Mouse (Mus musculus) kidney, postnatal 36 days (tissue): ENCODE measurements around the gene Tnnt3.

Source experiments
- DNase-seq, 2 experiments: peaks; one replicate each; pipeline ENCODE4 v3.0.0; 2021 to 2022; ENCODE audit warnings: mixed read lengths in 2 of 2

Tnnt3 gene

DNA sequence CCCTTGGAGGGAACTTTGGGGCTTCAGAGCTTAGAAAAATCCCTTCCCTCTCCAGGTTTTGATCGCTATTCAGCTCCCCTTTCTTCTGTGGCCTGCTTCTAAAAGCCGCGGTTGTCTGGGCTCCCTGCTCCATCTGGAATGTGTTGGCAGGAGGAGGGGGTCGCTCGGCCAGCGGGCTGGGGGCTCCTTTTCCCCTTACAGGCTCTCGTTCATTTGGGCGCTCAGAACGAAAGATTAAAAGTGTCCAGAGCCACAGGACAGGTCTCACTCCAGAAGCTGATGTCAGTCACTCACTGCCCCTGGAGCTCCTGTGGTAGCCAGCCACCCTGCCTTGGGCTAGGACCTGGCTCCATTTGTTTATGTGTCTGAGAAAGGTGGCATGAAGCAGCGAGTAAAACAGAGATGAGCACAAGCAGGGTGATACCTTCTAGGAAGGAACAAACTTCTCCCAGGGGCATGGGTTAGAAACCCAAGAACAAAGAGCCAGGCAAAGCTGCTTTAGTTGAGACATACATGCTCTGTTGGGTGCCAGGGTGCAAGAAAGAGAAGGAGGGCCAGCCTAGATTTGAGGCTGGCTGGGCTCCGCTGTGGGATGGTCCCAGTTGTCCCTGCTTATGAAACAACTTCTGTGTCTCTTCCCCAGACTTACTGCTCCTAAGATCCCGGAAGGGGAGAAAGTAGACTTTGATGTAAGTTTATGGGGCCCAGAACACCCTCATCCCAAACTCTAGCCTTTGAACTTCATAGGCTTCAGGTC, 11.6 kb downstream of the Tnnt3 start:
- DNase-seq = no peak

DNA sequence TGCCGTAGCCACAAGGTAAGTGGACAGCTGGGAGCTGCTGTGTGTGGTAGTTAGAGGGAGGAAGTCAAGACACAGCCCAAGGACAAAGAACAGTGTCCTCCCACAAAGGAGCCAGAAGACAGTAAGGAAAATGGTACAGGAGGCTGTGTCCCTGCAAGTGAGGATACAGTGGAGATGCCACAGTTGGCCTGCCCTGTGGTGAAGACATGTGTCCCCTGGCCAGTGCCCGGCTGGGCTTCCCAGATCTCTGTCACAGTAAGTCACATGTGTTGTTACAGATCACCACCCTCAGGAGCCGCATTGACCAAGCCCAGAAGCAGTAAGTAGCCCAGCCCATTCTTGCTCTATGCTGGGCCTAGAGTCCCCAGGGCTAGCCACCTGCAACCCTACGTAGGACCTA, 15.4 kb downstream of the Tnnt3 start:
- DNase-seq = no peak

DNA sequence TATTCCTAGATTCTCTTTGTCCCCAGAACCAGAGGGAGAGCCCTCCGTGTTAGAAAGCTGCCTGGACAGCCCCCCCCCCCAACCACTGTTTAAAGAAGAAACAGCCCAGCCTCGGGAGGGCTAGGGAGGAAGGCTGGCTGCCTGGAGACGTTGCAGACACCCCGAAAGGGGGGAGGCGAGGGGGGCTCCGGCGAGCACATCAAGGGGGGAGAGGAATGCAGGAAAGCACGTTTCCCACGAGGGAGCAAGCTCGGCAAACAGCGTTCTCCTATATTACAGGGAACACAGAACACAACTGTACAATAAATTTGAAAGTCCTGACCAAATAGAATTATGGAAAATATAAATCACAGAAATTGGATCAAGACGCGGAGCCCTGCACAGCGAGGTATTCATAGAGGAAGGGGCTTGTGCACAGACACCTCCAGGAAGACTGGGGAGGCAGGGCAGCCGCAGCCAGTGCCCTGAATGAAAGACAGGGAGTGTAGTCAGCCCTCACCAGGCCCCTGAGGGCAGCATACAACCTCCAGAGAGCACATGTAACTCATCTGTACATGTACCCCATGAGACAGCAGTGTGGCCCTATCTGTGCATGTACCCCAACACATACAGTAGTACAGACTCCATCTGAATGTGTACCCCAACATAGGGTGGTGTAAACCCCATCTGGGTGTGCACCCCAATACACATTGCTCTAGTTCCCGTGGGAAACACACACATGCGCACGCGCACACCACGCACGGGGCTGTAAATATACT, 17.8 kb downstream of the Tnnt3 start:
- no peak for DNase-seq

- DNase-seq = no peak
Observed at GRCm38 (mm10) chr7:142517531-142517930, 18.9 kb downstream of the Tnnt3 start.

GRCm38 (mm10) chr7:142520331-142520730, 21.7 kb downstream of the Tnnt3 start:
- no peak for DNase-seq

DNA sequence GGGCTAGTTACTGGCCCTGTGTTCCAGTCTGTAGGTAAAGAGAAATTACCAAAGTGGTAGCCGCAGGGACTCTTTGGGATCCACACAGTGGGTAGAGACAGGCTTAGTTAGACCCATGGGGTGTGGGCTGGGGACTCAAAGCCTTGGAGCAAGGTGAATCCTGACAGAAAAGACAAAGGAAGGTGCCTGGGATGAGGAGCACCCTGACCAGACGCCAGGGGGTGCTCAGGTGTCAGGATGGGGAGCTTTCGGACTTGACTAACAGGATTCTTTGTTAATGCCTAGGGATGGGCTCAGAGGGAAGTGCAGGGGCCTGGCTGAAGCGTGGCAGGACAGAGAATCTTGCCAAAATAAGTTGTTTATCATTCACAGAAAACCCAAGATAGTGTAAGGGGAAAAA, 23.7 kb downstream of the Tnnt3 start:
- DNase-seq = peak in 1 of 2 experiments; percentile 70

DNA sequence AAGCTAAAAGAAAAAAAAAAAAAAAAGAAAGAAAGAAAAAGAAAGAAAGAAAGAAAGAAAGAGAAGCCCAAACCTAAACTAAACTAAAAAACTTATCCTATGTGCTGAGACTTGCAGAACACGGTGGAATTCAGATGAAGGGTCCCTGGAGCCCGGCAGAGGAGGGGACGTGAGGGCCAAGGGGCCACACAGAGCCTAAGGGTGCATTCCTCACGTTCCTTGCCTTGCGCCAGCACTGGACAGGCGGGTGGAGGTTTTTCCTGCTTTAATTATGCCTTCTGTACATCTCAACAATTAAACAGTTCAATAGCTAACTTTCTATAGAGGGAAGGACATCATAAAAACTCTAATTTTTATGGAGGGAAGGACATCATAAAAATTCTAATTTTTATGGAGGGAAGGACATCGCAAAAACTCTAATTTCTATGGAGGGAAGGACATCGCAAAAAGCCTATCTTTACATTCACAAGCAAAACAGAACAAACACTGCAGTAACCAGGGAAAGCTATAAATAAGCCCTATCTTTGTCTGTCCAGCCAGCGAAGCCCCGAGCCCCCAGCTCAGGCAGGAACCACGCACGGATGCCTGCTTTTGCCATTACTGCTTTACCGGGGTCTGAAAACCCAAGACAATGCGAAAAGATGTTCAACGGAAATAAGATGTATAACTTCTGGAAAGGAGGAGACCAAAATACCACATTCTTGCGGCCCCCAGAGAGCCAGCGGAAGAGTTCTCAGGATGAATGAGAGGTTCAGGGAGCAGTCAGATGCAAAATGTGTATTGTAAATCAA, 24.8 kb downstream of the Tnnt3 start:
- no peak for DNase-seq

- DNase-seq = no peak
Observed at GRCm38 (mm10) chr7:142525342-142526178, 26.9 kb downstream of the Tnnt3 start.

DNA sequence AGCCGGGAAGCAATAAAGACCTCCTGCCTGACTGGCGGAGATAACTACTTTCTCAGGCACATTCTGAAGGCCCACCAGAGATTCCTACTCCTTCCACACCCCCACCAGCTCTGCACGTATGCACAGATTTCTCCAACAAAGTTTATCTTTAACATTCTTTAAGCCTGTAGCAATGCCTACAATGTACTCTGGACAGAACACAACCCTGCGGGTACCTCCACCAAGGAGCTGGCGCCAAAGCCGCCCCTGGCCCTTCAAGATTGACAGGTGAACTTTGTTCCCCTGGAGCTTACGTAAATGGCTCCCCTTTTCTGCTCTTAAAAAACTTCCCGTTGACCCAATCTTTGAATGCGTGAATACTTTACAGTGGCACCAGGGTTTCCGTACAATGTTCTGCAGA, 30.7 kb downstream of the Tnnt3 start:
- DNase-seq = peak in 1 of 2 experiments; percentile 17

GRCm38 (mm10) chr7:142531973-142532521, 33.4 kb downstream of the Tnnt3 start:
- DNase-seq = no peak

DNA sequence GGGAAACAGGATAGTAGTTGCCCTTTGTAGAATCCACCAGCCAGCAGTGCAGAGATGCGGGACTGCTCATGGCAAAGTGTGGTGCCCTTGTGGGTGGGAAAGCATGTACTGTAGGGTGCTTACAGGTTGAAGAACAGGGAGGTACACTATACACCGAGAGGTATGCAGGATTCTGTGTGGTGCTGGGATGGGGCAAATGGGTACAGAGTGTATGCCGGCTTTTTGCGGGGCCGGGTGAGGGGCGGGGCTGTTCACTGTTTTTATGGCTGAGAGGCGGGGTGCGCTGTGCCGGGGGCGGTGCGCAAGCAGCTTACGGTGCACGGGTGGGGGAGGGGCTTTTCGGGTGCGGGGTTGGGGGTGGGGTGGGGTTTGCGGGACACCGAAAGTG, 34.0 kb downstream of the Tnnt3 start, which contains the start of gene Mrpl23:
TSS of gene Mrpl23 (plus strand) at position 16 of the 388 bp plus-strand sequence.
- DNase-seq = no peak

DNA sequence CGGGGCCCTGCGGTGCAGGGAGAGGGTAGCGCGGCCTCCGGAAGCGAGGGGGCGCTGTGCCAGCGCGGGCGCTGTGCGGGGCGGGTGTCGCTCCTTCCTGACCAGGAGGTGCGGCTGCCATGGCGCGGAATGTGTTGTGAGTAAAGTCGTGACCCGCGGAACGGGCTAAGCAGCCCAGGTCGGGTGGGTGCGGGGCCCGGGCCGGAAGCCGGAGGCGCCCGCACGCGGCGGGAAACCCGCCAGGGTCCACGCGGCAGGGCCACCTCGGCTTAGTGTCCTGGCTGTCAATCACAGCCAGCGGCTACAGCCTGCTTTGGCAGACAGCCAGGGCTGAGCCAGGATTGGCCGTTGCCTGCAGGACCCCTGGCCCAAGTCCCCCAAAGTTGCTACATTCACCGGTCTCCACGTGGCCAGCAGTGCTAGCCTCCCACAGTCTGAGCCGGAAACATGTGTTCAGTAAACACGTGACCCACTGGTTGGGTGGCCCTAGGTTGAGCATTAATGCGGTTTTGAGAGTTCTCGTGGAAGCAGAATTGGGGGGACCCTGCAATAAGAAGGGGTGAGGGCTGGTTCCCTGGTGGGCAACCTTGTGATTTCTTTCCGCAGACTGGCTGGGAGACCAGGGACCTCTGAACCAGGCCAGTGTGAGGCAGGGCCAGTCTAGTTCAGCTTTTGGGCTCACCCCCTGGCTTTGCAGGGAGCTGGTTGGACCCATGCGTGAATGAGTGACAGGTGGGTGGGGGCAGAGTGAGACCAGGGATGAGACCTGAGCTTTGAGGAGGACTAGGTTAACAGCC, 34.6 kb downstream of the Tnnt3 start:
- DNase-seq = peak; percentile 85 to 91

- DNase-seq = no peak
Observed at GRCm38 (mm10) chr7:142535116-142535515, 36.5 kb downstream of the Tnnt3 start.

- DNase-seq = no peak
Observed at GRCm38 (mm10) chr7:142535832-142536231, 37.2 kb downstream of the Tnnt3 start.

GRCm38 (mm10) chr7:142537181-142537580, 38.5 kb downstream of the Tnnt3 start:
- no peak for DNase-seq

DNA sequence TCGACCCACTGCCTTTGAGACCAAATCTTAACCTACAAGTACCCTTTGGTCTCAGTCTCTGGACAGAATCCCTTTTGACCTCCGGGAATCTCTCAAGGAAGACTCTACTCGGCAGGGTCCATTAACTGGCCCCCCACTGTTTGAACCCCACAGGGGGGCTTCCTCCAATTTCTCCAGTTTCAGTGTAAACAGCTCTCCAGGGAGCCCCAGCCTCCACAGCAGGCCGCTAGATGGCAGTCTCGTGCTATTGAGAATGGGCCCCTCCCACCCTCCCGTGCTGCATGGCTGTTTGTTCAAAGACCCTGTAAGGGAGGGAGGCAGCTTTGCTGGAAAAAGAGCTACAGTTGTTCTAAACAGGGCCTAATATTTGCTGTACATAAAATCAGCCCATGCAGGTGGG, 39.2 kb downstream of the Tnnt3 start:
- peak; percentile 30 to 84 for DNase-seq

- DNase-seq = no peak
Observed at GRCm38 (mm10) chr7:142538291-142538690, 39.7 kb downstream of the Tnnt3 start.

- no peak for DNase-seq
Observed at GRCm38 (mm10) chr7:142538766-142539165, 40.1 kb downstream of the Tnnt3 start.

- DNase-seq = no peak
Observed at GRCm38 (mm10) chr7:142539828-142540227, 41.2 kb downstream of the Tnnt3 start.

GRCm38 (mm10) chr7:142542771-142543303, 44.2 kb downstream of the Tnnt3 start:
- DNase-seq = no peak

GRCm38 (mm10) chr7:142545967-142546366, 47.3 kb downstream of the Tnnt3 start:
- no peak for DNase-seq
